Mouse (Mus musculus): ENCODE results near the gene Smim6. TPM values are rescaled to one million over a fixed set of nuclear protein-coding genes. Genes with fewer than 3 reads are reported as not detected.

The Smim6 gene
- polyA plus RNA-seq (2012; rRNA removed) = not detected in 2 replicates

- DNase-seq (ENCODE audit: extremely low spot score in 1 of 2, low spot score in 1 of 2) = no peak
Measured at GRCm38 (mm10) chr11:115911632-115912376, at the start of gene Smim6. Gene Smim6 (plus strand): TSS chr11:115912017.

GRCm38 (mm10) chr11:115863895-115864294 lies 47.9 kb upstream of the Smim6 start:
- no peak for DNase-seq (ENCODE audit: extremely low spot score in 1 of 2, low spot score in 1 of 2)

GRCm38 (mm10) chr11:115869393-115869792 lies 42.4 kb upstream of the Smim6 start:
- no peak for DNase-seq (ENCODE audit: extremely low spot score in 1 of 2, low spot score in 1 of 2)

- no peak for DNase-seq (ENCODE audit: extremely low spot score in 1 of 2, low spot score in 1 of 2)
Measured at GRCm38 (mm10) chr11:115872437-115872836, 39.4 kb upstream of the Smim6 start.

GRCm38 (mm10) chr11:115875935-115876334 lies 35.9 kb upstream of the Smim6 start:
- no peak for DNase-seq (ENCODE audit: extremely low spot score in 1 of 2, low spot score in 1 of 2)

GRCm38 (mm10) chr11:115876438-115876837 lies 35.4 kb upstream of the Smim6 start:
- DNase-seq (ENCODE audit: extremely low spot score in 1 of 2, low spot score in 1 of 2) = no peak

- DNase-seq (ENCODE audit: extremely low spot score in 1 of 2, low spot score in 1 of 2) = no peak
Measured at GRCm38 (mm10) chr11:115877174-115877755, 34.6 kb upstream of the Smim6 start.

GRCm38 (mm10) chr11:115878071-115878470 lies 33.7 kb upstream of the Smim6 start:
- no peak for DNase-seq (ENCODE audit: extremely low spot score in 1 of 2, low spot score in 1 of 2)

GRCm38 (mm10) chr11:115881002-115881401 lies 30.8 kb upstream of the Smim6 start:
- no peak for DNase-seq (ENCODE audit: extremely low spot score in 1 of 2, low spot score in 1 of 2)

- no peak for DNase-seq (ENCODE audit: extremely low spot score in 1 of 2, low spot score in 1 of 2)
Measured at GRCm38 (mm10) chr11:115883251-115883650, 28.6 kb upstream of the Smim6 start.

GRCm38 (mm10) chr11:115884361-115884760 lies 27.5 kb upstream of the Smim6 start:
- DNase-seq (ENCODE audit: extremely low spot score in 1 of 2, low spot score in 1 of 2) = no peak

GRCm38 (mm10) chr11:115885281-115885680 lies 26.5 kb upstream of the Smim6 start:
- DNase-seq (ENCODE audit: extremely low spot score in 1 of 2, low spot score in 1 of 2) = no peak

GRCm38 (mm10) chr11:115886446-115886845 lies 25.4 kb upstream of the Smim6 start:
- no peak for DNase-seq (ENCODE audit: extremely low spot score in 1 of 2, low spot score in 1 of 2)

GRCm38 (mm10) chr11:115888020-115888419 lies 23.8 kb upstream of the Smim6 start:
- no peak for DNase-seq (ENCODE audit: extremely low spot score in 1 of 2, low spot score in 1 of 2)

- DNase-seq (ENCODE audit: extremely low spot score in 1 of 2, low spot score in 1 of 2) = no peak
Measured at GRCm38 (mm10) chr11:115889159-115889558, 22.7 kb upstream of the Smim6 start.

GRCm38 (mm10) chr11:115892213-115892612 lies 19.6 kb upstream of the Smim6 start:
- DNase-seq (ENCODE audit: extremely low spot score in 1 of 2, low spot score in 1 of 2) = no peak

GRCm38 (mm10) chr11:115893071-115893470 lies 18.7 kb upstream of the Smim6 start:
- no peak for DNase-seq (ENCODE audit: extremely low spot score in 1 of 2, low spot score in 1 of 2)

GRCm38 (mm10) chr11:115894755-115895520 lies 16.9 kb upstream of the Smim6 start:
- no peak for DNase-seq (ENCODE audit: extremely low spot score in 1 of 2, low spot score in 1 of 2)

GRCm38 (mm10) chr11:115898446-115898845 lies 13.4 kb upstream of the Smim6 start:
- DNase-seq (ENCODE audit: extremely low spot score in 1 of 2, low spot score in 1 of 2) = no peak

GRCm38 (mm10) chr11:115898886-115899285 lies 12.9 kb upstream of the Smim6 start:
- DNase-seq (ENCODE audit: extremely low spot score in 1 of 2, low spot score in 1 of 2) = peak; percentile 53 to 57

GRCm38 (mm10) chr11:115899486-115900266 lies 12.1 kb upstream of the Smim6 start, which contains the start of gene Smim5:
Gene Smim5 (plus strand): TSS chr11:115899966.
- no peak for DNase-seq (ENCODE audit: extremely low spot score in 1 of 2, low spot score in 1 of 2)
